Mouse (Mus musculus) T-helper 17 cell (primary cell): ENCODE results near the gene Nme7.

Experiments used
- in situ Hi-C, 2 experiments: fragments of 300-600 bp; cut with MboI, MseI; formaldehyde crosslinking; loops; 1 replicate in 1 of 2; 2 replicates in 1 of 2; pipeline ENCODE4 v1.15.1; 2025; ENCODE audit warnings: high pct_unique_total_duplicates in 2 of 2

Nme7 gene

GRCm38 (mm10) chr1:164318474-164318873 lies 14.6 kb downstream of the Nme7 start:
- in situ Hi-C loops = loop anchor here in 1 of 2 experiments (10.0 kb wide), 1 partner anchor 1506 kb away; no protein-coding TSS in a partner anchor

GRCm38 (mm10) chr1:164319542-164320140 lies 15.7 kb downstream of the Nme7 start:
- in situ Hi-C loops = loop anchor here in 1 of 2 experiments (10.0 kb wide), 1 partner anchor 1505 kb away; no protein-coding TSS in a partner anchor

GRCm38 (mm10) chr1:164320731-164321130 lies 16.8 kb downstream of the Nme7 start:
- in situ Hi-C loops = no loop called here

- in situ Hi-C loops = no loop called here
Measured at GRCm38 (mm10) chr1:164321408-164321807, 17.5 kb downstream of the Nme7 start.

GRCm38 (mm10) chr1:164322987-164323650 lies 19.2 kb downstream of the Nme7 start:
- in situ Hi-C loops = no loop called here

- in situ Hi-C loops = no loop called here
Measured at GRCm38 (mm10) chr1:164324221-164324620, 20.3 kb downstream of the Nme7 start.

GRCm38 (mm10) chr1:164324878-164325277 lies 21.0 kb downstream of the Nme7 start:
- in situ Hi-C loops = no loop called here

GRCm38 (mm10) chr1:164326600-164327155 lies 22.8 kb downstream of the Nme7 start:
- in situ Hi-C loops = no loop called here

- in situ Hi-C loops = no loop called here
Measured at GRCm38 (mm10) chr1:164327764-164328163, 23.8 kb downstream of the Nme7 start.

- in situ Hi-C loops = no loop called here
Measured at GRCm38 (mm10) chr1:164332559-164332958, 28.6 kb downstream of the Nme7 start.

GRCm38 (mm10) chr1:164335435-164335834 lies 31.5 kb downstream of the Nme7 start:
- in situ Hi-C loops = no loop called here

GRCm38 (mm10) chr1:164335846-164336245 lies 31.9 kb downstream of the Nme7 start:
- in situ Hi-C loops = no loop called here

- in situ Hi-C loops = no loop called here
Measured at GRCm38 (mm10) chr1:164342161-164342560, 38.2 kb downstream of the Nme7 start.

GRCm38 (mm10) chr1:164353443-164353842 lies 49.5 kb downstream of the Nme7 start:
- in situ Hi-C loops = loop anchor here in 1 of 2 experiments (25.0 kb wide), 1 partner anchor 759 kb away; no protein-coding TSS in a partner anchor

GRCm38 (mm10) chr1:164357995-164358394 lies 54.1 kb downstream of the Nme7 start:
- in situ Hi-C loops = loop anchor here in 1 of 2 experiments (25.0 kb wide), 1 partner anchor 754 kb away; no protein-coding TSS in a partner anchor

GRCm38 (mm10) chr1:164361997-164362396 lies 58.1 kb downstream of the Nme7 start:
- in situ Hi-C loops = loop anchor here (10.0 to 25.0 kb wide), 2 partner anchors 750 to 773 kb away; no protein-coding TSS in a partner anchor

GRCm38 (mm10) chr1:164366156-164367128 lies 62.5 kb downstream of the Nme7 start:
- in situ Hi-C loops = loop anchor here (10.0 to 25.0 kb wide), 2 partner anchors 746 to 768 kb away; no protein-coding TSS in a partner anchor

- in situ Hi-C loops = loop anchor here (10.0 to 25.0 kb wide), 2 partner anchors 744 to 767 kb away; no protein-coding TSS in a partner anchor
Measured at GRCm38 (mm10) chr1:164368152-164368551, 64.2 kb downstream of the Nme7 start.

GRCm38 (mm10) chr1:164369781-164370180 lies 65.9 kb downstream of the Nme7 start:
- in situ Hi-C loops = loop anchor here (10.0 to 25.0 kb wide), 2 partner anchors 743 to 765 kb away; no protein-coding TSS in a partner anchor

GRCm38 (mm10) chr1:164373029-164373428 lies 69.1 kb downstream of the Nme7 start:
- in situ Hi-C loops = loop anchor here in 1 of 2 experiments (25.0 kb wide), 1 partner anchor 739 kb away; no protein-coding TSS in a partner anchor

GRCm38 (mm10) chr1:164374020-164374419 lies 70.1 kb downstream of the Nme7 start:
- in situ Hi-C loops = loop anchor here in 1 of 2 experiments (25.0 kb wide), 1 partner anchor 738 kb away; no protein-coding TSS in a partner anchor
